Mouse (Mus musculus) liver, embryonic 11.5 days (tissue): ENCODE results near the gene Zdhhc6. TPM values are rescaled to one million over a fixed set of nuclear protein-coding genes. Genes with fewer than 3 reads are reported as not detected.
A peak's percentile ranks its signal among the peaks of the same experiment; 100 is the strongest.

Source experiments
- ATAC-seq: fragments of 200-750 bp; cut with Nextera tagmentation; replicated peaks from 2 replicates; pipeline ENCODE4 v1.8.0; 2017; ENCODE audit warnings: moderate number of reproducible peaks, mild to moderate bottlenecking, moderate TSS enrichment, moderate library complexity; ENCODE audit not compliant: low FRiP score
- DNase-seq: peaks from one replicate; pipeline ENCODE4 v3.0.0-alpha.2; 2017; ENCODE audit warnings: low spot score
- H3K27ac ChIP-seq: fragments of 300-500 bp; sonication (generic); 2 replicates; pipeline ENCODE4 v1.5.1; 2014; ENCODE audit warnings: mild to moderate bottlenecking, low read depth, low read length, control low read depth
- H3K27me3 ChIP-seq: fragments of 300-500 bp; sonication (generic); replicated peaks from 2 replicates; pipeline ENCODE4 v1.6.1; 2014; ENCODE audit warnings: low read length, mixed read lengths; ENCODE audit not compliant: control insufficient read depth, insufficient read depth
- H3K36me3 ChIP-seq: fragments of 300-500 bp; sonication (generic); 2 replicates; pipeline ENCODE4 v1.6.1; 2014; ENCODE audit warnings: mild to moderate bottlenecking, low read length, moderate library complexity, mixed read lengths; ENCODE audit not compliant: control insufficient read depth, insufficient read depth
- H3K4me1 ChIP-seq: fragments of 300-500 bp; sonication (generic); replicated peaks from 2 replicates; pipeline ENCODE4 v1.6.1; 2014; ENCODE audit warnings: low read length, mixed read lengths; ENCODE audit not compliant: control insufficient read depth, insufficient read depth
- H3K4me2 ChIP-seq: fragments of 300-500 bp; sonication (generic); 2 replicates; pipeline ENCODE4 v1.6.1; 2014; ENCODE audit warnings: mild to moderate bottlenecking, control low read depth, moderate library complexity
- H3K4me3 ChIP-seq: fragments of 300-500 bp; sonication (generic); 2 replicates; pipeline ENCODE4 v1.5.1; 2014; ENCODE audit warnings: low read depth, low read length, control low read depth
- H3K9ac ChIP-seq: fragments of 300-500 bp; sonication (generic); 2 replicates; pipeline ENCODE4 v1.6.1; 2014; ENCODE audit warnings: low read depth, low read length, control low read depth
- H3K9me3 ChIP-seq: fragments of 300-500 bp; sonication (generic); 2 replicates; pipeline ENCODE4 v1.6.1; 2016; ENCODE audit warnings: low read length, inconsistent platforms, mixed read lengths; ENCODE audit not compliant: control insufficient read depth
- WGBS: fragments of 180-500 bp; shearing (Covaris S2); extraction: QIAGEN DNeasy Blood & Tissue Kit; methylation state at CpG from one replicate; pipeline ENCODE4 v1.1.7; 2014; 5-methylcytosine and 5-hydroxymethylcytosine counted together
- polyA plus RNA-seq: library from polyadenylated mRNA; unstranded; fragments of >200 nt; fragmentation: Nextera tagmentation; extraction: Ambion mirVana; gene quantifications from 2 replicates; pipeline ENCODE4 v1.2.1, GENCODE M21; 2014

Zdhhc6 gene
- polyA plus RNA-seq, 1 experiment from 2014 or later: 120 TPM

GRCm38 (mm10) chr19:55319036-55319435, 3.2 kb upstream of the Zdhhc6 start:
- Histone ChIP-seq H3K27me3 (no peaks in the 10 kb centered on the region), H3K9me3 (no peaks in the 10 kb centered on the region), H3K27ac (no peak overlapping the region), H3K9ac (no peak overlapping the region), H3K4me3 (no peak overlapping the region), H3K4me1 (peaks cover 14% of the 10 kb centered on the region), H3K4me2 (no peak overlapping the region), H3K36me3 (peaks cover 9% of the 10 kb centered on the region; the same call in 1 of the 2 replicates)
- DNase-seq (no peak), ATAC-seq (no peak)
- WGBS: 75% methylated on average over 3 of the region's 3 CpGs

GRCm38 (mm10) chr19:55316901-55317300, 1.1 kb upstream of the Zdhhc6 start:
- DNase-seq (no peak), ATAC-seq (no peak)
- no peaks in the 10 kb centered on the region for H3K9me3 ChIP-seq
- H3K4me2 ChIP-seq: peak overlapping the region; percentile 83
- no peak overlapping the region for H3K27ac ChIP-seq
- peak overlapping the region; percentile 79 for H3K9ac ChIP-seq
- H3K4me1 ChIP-seq: peaks cover 21% of the 10 kb centered on the region
- peak overlapping the region; percentile 82 for H3K4me3 ChIP-seq
- H3K36me3 ChIP-seq: peaks cover 6% of the 10 kb centered on the region; the same call in 1 of the 2 replicates
- 38% methylated on average over 10 of the region's 10 CpGs for WGBS
- no peaks in the 10 kb centered on the region for H3K27me3 ChIP-seq

DNA sequence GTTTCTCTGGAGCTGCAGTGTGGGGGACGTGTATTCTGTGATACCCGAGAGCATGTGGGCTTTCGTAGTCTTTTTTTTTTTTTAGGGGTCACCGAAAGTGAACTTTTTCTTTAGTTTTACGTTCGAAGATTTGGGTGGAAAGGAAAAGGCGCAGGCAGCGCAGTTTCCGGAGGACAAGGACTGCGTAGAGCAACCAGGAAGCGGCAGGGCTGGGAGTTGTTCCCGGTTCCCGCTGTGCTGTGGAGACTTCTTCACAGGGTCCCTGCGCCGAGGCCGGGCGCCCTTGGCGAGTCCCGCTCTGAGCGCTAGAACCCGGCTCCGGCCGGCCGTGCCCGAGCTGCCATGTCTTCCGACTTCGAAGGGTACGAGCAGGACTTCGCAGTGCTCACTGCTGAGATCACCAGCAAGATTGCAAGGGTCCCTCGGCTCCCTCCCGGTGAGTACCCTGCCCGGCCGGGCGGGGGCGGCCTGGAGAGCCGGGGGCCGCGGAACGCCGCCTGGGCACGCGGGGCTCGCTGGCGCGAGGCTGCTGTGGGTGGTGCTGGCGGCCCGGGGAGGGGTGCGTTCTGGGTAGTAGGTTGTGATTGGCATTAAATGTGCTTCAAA, 380 bp upstream of the Zdhhc6 start, which contains the start of gene Vti1a:
TSS of gene Vti1a (plus strand) at position 187 of the 606 bp plus-strand sequence.
- peaks cover 21% of the 10 kb centered on the region for H3K4me1 ChIP-seq
- H3K9me3 ChIP-seq: no peaks in the 10 kb centered on the region
- peak within 1 kb of the TSS; percentile 83 for H3K27ac ChIP-seq
- H3K9ac ChIP-seq: peak within 1 kb of the TSS; percentile 79
- ATAC-seq (peak; percentile 91), DNase-seq (peak; percentile 84)
- H3K36me3 ChIP-seq: peaks cover 9% of the 10 kb centered on the region; the same call in 1 of the 2 replicates
- peak within 1 kb of the TSS; percentile 82 for H3K4me3 ChIP-seq
- WGBS: under 1% methylated on average over 48 of the region's 48 CpGs
- peak within 1 kb of the TSS; percentile 83 for H3K4me2 ChIP-seq
- H3K27me3 ChIP-seq: no peaks in the 10 kb centered on the region

GRCm38 (mm10) chr19:55313649-55314048, 2.2 kb downstream of the Zdhhc6 start:
- 100% methylated on average over 2 of the region's 2 CpGs for WGBS
- Histone ChIP-seq H3K36me3 (peaks cover 18% of the 10 kb centered on the region), H3K9ac (no peak overlapping the region), H3K4me3 (no peak overlapping the region), H3K4me1 (peaks cover 21% of the 10 kb centered on the region), H3K9me3 (no peaks in the 10 kb centered on the region), H3K27me3 (no peaks in the 10 kb centered on the region), H3K27ac (no peak overlapping the region), H3K4me2 (peak overlapping the region; percentile 28; the same call in 1 of the 2 replicates)
- DNase-seq: no peak
- ATAC-seq: no peak

- H3K4me2 ChIP-seq: no peak overlapping the region
- peaks cover 16% of the 10 kb centered on the region for H3K4me1 ChIP-seq
- DNase-seq: no peak
- H3K9ac ChIP-seq: no peak overlapping the region
- H3K9me3 ChIP-seq: no peaks in the 10 kb centered on the region
- H3K27me3 ChIP-seq: no peaks in the 10 kb centered on the region
- no peak overlapping the region for H3K27ac ChIP-seq
- WGBS: 90% methylated on average over 8 of the region's 8 CpGs
- H3K4me3 ChIP-seq: no peak overlapping the region
- ATAC-seq: no peak
- peaks cover 21% of the 10 kb centered on the region for H3K36me3 ChIP-seq
Measured at GRCm38 (mm10) chr19:55311874-55312273, 4.0 kb downstream of the Zdhhc6 start.

DNA sequence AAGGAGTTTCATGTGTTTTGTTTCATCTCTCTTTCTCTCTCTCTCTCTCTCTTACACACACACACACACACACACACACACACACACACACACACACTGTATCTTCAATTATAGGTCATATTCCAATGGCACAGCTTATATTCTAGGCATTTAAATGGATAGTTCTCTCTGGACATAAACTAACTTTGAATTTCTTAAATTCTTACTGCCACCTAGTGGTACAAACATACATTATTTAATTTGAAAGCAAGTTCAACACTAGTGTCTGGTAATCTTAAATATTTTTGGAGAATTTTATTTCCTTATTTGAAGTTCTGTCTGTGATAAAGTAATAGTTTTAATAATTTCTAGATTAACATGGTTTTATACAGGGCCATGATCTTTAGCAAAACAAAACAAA, 10.8 kb downstream of the Zdhhc6 start:
- Histone ChIP-seq H3K27me3 (no peaks in the 10 kb centered on the region), H3K4me1 (no peaks in the 10 kb centered on the region), H3K9me3 (no peaks in the 10 kb centered on the region), H3K4me2 (no peak overlapping the region), H3K36me3 (peaks cover 15% of the 10 kb centered on the region), H3K4me3 (no peak overlapping the region), H3K9ac (no peak overlapping the region), H3K27ac (no peak overlapping the region)
- DNase-seq: no peak
- no peak for ATAC-seq

- Histone ChIP-seq H3K4me2 (no peak overlapping the region), H3K9me3 (no peaks in the 10 kb centered on the region), H3K4me3 (no peak overlapping the region), H3K36me3 (peaks cover 21% of the 10 kb centered on the region), H3K27ac (no peak overlapping the region), H3K4me1 (peaks cover 3% of the 10 kb centered on the region), H3K27me3 (no peaks in the 10 kb centered on the region), H3K9ac (no peak overlapping the region)
- 86% methylated on average over 3 of the region's 3 CpGs for WGBS
- no peak for DNase-seq
- no peak for ATAC-seq
Measured at GRCm38 (mm10) chr19:55300525-55300924, 15.3 kb downstream of the Zdhhc6 start.

GRCm38 (mm10) chr19:55299378-55299777, 16.5 kb downstream of the Zdhhc6 start:
- Histone ChIP-seq H3K36me3 (peaks cover 25% of the 10 kb centered on the region), H3K27me3 (no peaks in the 10 kb centered on the region), H3K4me1 (peaks cover 7% of the 10 kb centered on the region), H3K27ac (no peak overlapping the region), H3K9me3 (no peaks in the 10 kb centered on the region), H3K4me3 (no peak overlapping the region), H3K4me2 (no peak overlapping the region), H3K9ac (no peak overlapping the region)
- 0 out of 2 replicates have a peak, but pooled peaks have one; percentile 34 for ATAC-seq
- DNase-seq: no peak
- WGBS: 88% methylated on average over 1 of the region's 1 CpGs

DNA sequence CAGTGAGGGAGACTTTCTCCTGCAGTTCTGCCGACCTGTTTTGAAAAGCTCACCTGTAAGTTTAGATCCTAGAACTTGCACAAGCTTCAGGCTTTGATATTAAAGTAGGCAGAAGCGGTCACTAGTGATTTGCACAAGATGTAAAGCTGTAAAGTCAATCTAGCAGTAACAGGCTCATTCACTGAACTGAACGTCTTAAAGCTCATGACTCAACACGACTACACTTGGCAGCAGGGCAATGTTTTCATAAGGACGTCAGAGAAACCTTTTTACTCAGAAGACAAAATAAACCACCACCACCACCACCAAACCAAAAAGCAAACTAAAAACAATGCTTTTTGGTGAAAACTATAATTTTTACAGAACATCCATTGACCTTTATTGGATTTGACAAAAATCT, 17.9 kb downstream of the Zdhhc6 start:
- no peak for ATAC-seq
- Histone ChIP-seq H3K4me1 (peaks cover 13% of the 10 kb centered on the region), H3K27ac (no peak overlapping the region), H3K9me3 (no peaks in the 10 kb centered on the region), H3K4me2 (no peak overlapping the region), H3K27me3 (no peaks in the 10 kb centered on the region), H3K4me3 (no peak overlapping the region), H3K9ac (no peak overlapping the region), H3K36me3 (peaks cover 25% of the 10 kb centered on the region)
- WGBS: 87% methylated on average over 5 of the region's 5 CpGs
- DNase-seq: no peak
